Mouse (Mus musculus) forebrain, postnatal 0 days (tissue): ENCODE data around the gene Kdm4d. TPM values are rescaled to one million over a fixed set of nuclear protein-coding genes. Genes with fewer than 3 reads are reported as not detected.

Experiments
- ATAC-seq: fragments of 200-750 bp; cut with Nextera tagmentation; 2 replicates; pipeline ENCODE4 v1.8.0; 2017; ENCODE audit warnings: mild to moderate bottlenecking, moderate library complexity
- DNase-seq: peaks from one replicate; pipeline ENCODE4 v3.0.0-alpha.2; 2015
- H3K27ac ChIP-seq: fragments of 300-500 bp; sonication (generic); 2 replicates; pipeline ENCODE4 v1.5.1; 2014; ENCODE audit warnings: low read depth, mild to moderate bottlenecking, antibody characterized with exemption, low read length, moderate library complexity, mixed read lengths
- H3K27me3 ChIP-seq: fragments of 300-500 bp; sonication (generic); 2 replicates; pipeline ENCODE4 v1.6.1; 2014; ENCODE audit warnings: mild to moderate bottlenecking, low read length, mixed read lengths; ENCODE audit not compliant: insufficient read depth
- H3K36me3 ChIP-seq: fragments of 300-500 bp; sonication (generic); 2 replicates; pipeline ENCODE4 v1.6.1; 2014; ENCODE audit warnings: mild to moderate bottlenecking, moderate library complexity; ENCODE audit not compliant: insufficient read depth
- H3K4me1 ChIP-seq: fragments of 300-500 bp; sonication (generic); 2 replicates; pipeline ENCODE4 v1.6.1; 2014; ENCODE audit warnings: antibody characterized with exemption; ENCODE audit not compliant: insufficient read depth
- H3K4me2 ChIP-seq: fragments of 300-500 bp; sonication (generic); 2 replicates; pipeline ENCODE4 v1.6.1; 2014; ENCODE audit warnings: low read depth, mild to moderate bottlenecking, moderate library complexity
- H3K4me3 ChIP-seq: fragments of 300-500 bp; sonication (generic); 2 replicates; pipeline ENCODE4 v1.5.1; 2014; ENCODE audit warnings: low read depth, low read length, mixed read lengths
- H3K9ac ChIP-seq: fragments of 300-500 bp; sonication (generic); 2 replicates; pipeline ENCODE4 v1.6.1; 2014; ENCODE audit warnings: mild to moderate bottlenecking
- H3K9me3 ChIP-seq: fragments of 300-500 bp; sonication (generic); 2 replicates; pipeline ENCODE4 v1.6.1; 2016; ENCODE audit warnings: low read length
- CTCF ChIP-seq: sonication (generic); IDR thresholded peaks from 2 replicates; pipeline ENCODE4 v1.5.1; 2016; ENCODE audit warnings: antibody characterized with exemption, control low read depth, low read depth
- WGBS: fragments of 180-500 bp; shearing (Covaris S2); extraction: QIAGEN DNeasy Blood & Tissue Kit; methylation state at CpG from one replicate; pipeline ENCODE4 v1.1.7; 2014; 5-methylcytosine and 5-hydroxymethylcytosine counted together
- polyA plus RNA-seq: library from polyadenylated mRNA; unstranded; fragments of >200 nt; fragmentation: Nextera tagmentation; extraction: Ambion mirVana; gene quantifications from 2 replicates; pipeline ENCODE4 v1.2.1, GENCODE M21; 2015
- total RNA-seq: library from RNA; depleted of rRNA; stranded (reverse); fragments of >200 nt; gene quantifications from 2 replicates; pipeline ENCODE4 v1.2.3, GENCODE M21; 2014; rRNA removed

Kdm4d gene
- total RNA-seq: 1.4 and 2.4 TPM in 2 replicates
- 1.2 and 1.3 TPM in 2 replicates for polyA plus RNA-seq

- TF ChIP-seq CTCF: no peak
- Histone ChIP-seq H3K4me2 (peak within 1 kb of the TSS; percentile 68), H3K27me3 (no peaks in the 10 kb centered on the region), H3K4me3 (peak within 1 kb of the TSS; percentile 93), H3K4me1 (no peaks in the 10 kb centered on the region; the same call in 1 of the 2 replicates), H3K9ac (peak within 1 kb of the TSS; percentile 81), H3K36me3 (peaks cover 29% of the 10 kb centered on the region), H3K27ac (peak within 1 kb of the TSS; percentile 84), H3K9me3 (no peaks in the 10 kb centered on the region)
- under 1% methylated on average over 59 of the region's 59 CpGs for WGBS
- ATAC-seq: peak; percentile 99
- peak; percentile 98 for DNase-seq
Measured at GRCm38 (mm10) chr9:14500023-14500915, at the start of gene Kdm4d, which contains the start of gene Cwc15. Gene Kdm4d, minus strand, starts transcription at chr9:14500482. Gene Cwc15, plus strand, starts transcription at chr9:14500617.

- TF ChIP-seq CTCF: no peak
- Histone ChIP-seq H3K27me3 (no peaks in the 10 kb centered on the region), H3K36me3 (peaks cover 76% of the 10 kb centered on the region), H3K9me3 (no peaks in the 10 kb centered on the region), H3K4me1 (no peaks in the 10 kb centered on the region), H3K9ac (no peak overlapping the region), H3K4me3 (no peak overlapping the region), H3K4me2 (no peak overlapping the region), H3K27ac (no peak overlapping the region)
- WGBS: 87% methylated on average over 11 of the region's 11 CpGs
- ATAC-seq (no peak), DNase-seq (no peak)
Measured at GRCm38 (mm10) chr9:14548366-14548761, 48.1 kb upstream of the Kdm4d start.

GRCm38 (mm10) chr9:14547584-14548365, 47.5 kb upstream of the Kdm4d start:
- no peak for DNase-seq
- no peak overlapping the region for H3K9ac ChIP-seq
- H3K27ac ChIP-seq: no peak overlapping the region
- ATAC-seq: no peak
- H3K4me1 ChIP-seq: no peaks in the 10 kb centered on the region
- WGBS: 83% methylated on average over 12 of the region's 12 CpGs
- TF ChIP-seq CTCF: no peak
- no peak overlapping the region for H3K4me2 ChIP-seq
- no peak overlapping the region for H3K4me3 ChIP-seq
- H3K27me3 ChIP-seq: no peaks in the 10 kb centered on the region
- peaks cover 72% of the 10 kb centered on the region for H3K36me3 ChIP-seq
- no peaks in the 10 kb centered on the region for H3K9me3 ChIP-seq

- TF ChIP-seq CTCF: no peak
- H3K9me3 ChIP-seq: no peaks in the 10 kb centered on the region
- ATAC-seq (no peak), DNase-seq (no peak)
- no peak overlapping the region for H3K4me3 ChIP-seq
- H3K4me1 ChIP-seq: no peaks in the 10 kb centered on the region
- 69% methylated on average over 9 of the region's 9 CpGs for WGBS
- no peak overlapping the region for H3K9ac ChIP-seq
- H3K36me3 ChIP-seq: peaks cover 59% of the 10 kb centered on the region
- H3K4me2 ChIP-seq: no peak overlapping the region
- H3K27ac ChIP-seq: no peak overlapping the region
- H3K27me3 ChIP-seq: no peaks in the 10 kb centered on the region
Measured at GRCm38 (mm10) chr9:14544034-14544757, 43.9 kb upstream of the Kdm4d start.

GRCm38 (mm10) chr9:14534833-14535456, 34.7 kb upstream of the Kdm4d start:
- Histone ChIP-seq H3K4me1 (no peaks in the 10 kb centered on the region), H3K36me3 (0 out of 2 replicates have a peak, but pooled peaks cover 2% of the 10 kb centered on the region), H3K27ac (no peak overlapping the region), H3K4me3 (no peak overlapping the region), H3K27me3 (no peaks in the 10 kb centered on the region), H3K4me2 (no peak overlapping the region), H3K9ac (no peak overlapping the region), H3K9me3 (no peaks in the 10 kb centered on the region)
- WGBS: 85% methylated on average over 9 of the region's 9 CpGs
- no peak for TF ChIP-seq CTCF
- peak; percentile 18; the same call in 1 of the 2 replicates for ATAC-seq
- DNase-seq: no peak

- 94% methylated on average over 2 of the region's 2 CpGs for WGBS
- Histone ChIP-seq H3K4me3 (no peak overlapping the region), H3K36me3 (no peaks in the 10 kb centered on the region), H3K27me3 (no peaks in the 10 kb centered on the region), H3K27ac (no peak overlapping the region), H3K9me3 (no peaks in the 10 kb centered on the region), H3K9ac (no peak overlapping the region), H3K4me2 (no peak overlapping the region), H3K4me1 (no peaks in the 10 kb centered on the region)
- no peak for TF ChIP-seq CTCF
- DNase-seq: no peak
- no peak for ATAC-seq
Measured at GRCm38 (mm10) chr9:14533659-14534058, 33.4 kb upstream of the Kdm4d start.
